Mouse (Mus musculus): Measurements from ENCODE around the gene 9130213A22Rik.

DNA sequence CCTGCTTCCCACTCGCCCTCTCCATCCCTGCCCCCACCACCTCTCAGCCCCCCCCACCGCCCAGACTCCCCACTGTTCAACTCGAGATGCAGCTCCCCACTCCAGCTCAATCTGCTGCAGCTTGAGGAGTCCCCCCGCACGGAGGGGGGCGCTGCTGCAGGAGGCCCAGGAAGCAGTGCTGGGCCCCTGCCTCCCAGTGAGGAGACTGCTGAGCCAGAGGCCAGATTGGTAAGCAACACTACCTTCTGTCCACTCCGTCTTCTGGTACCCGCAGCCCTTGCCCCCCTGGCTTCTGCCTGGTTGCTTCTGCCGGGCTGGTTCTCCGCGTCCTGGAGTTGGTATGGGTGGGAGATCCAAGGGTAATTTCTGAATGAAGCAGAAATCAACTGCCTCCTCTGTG, 15.5 kb downstream of the 9130213A22Rik start:
- TF ChIP-seq CTCF (IDR thresholded peaks at IDR 0.05; ENCODE audit: low read depth, low read length) (no peak), GATA1 (IDR thresholded peaks at IDR 0.05; ENCODE audit: borderline replicate concordance, low read length) (no peak)
